Mouse (Mus musculus): ENCODE data around the gene Pfdn4. TPM values are rescaled to one million over a fixed set of nuclear protein-coding genes. Genes with fewer than 3 reads are reported as not detected.

Pfdn4 gene
- polyA plus RNA-seq, 1 experiment from 2014 or later = 68.8 TPM

DNA sequence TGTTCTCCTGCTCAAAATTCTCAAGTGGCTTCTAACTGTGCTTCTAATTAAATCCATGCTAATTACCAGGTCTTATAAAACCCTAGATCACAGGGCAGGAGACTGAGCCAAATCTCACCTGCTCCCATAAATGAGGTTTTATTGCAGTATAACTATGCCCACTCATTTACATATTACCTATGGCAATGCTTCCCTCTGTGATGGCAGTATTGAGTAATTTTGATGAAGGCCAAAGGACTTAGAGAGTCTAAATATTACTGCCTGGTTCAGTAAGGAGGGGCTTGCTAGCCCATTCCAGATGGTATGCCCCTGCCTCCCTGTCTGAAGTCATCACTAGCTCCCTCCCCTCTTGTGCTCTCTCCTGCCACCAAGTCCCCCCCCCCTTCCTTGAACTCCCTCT is 39.6 kb downstream of the Pfdn4 start:
- H3K4me1 ChIP-seq = no peaks in the 10 kb centered on the region

DNA sequence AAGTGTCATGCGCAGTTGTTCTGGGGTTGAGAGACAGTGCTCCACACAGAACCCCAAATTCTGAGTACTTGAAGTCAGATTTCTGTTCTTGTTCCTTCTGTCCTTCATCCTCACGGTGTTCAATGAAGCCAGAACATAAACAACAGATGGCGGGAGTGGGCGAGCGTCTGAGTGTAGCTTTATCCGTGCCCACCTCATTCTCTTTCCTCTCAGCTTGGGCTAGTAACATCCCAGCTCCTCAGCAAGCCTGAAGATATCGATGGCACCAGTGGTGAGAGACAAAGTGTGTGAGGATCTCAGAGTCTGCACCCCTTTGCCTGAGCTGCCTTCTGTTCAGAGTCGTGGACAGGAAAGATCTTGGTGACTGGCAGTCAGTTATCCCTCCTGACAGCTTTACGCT is 43.0 kb downstream of the Pfdn4 start:
- ATAC-seq (ENCODE audit: insufficient read depth, low FRiP score, low read depth) = no peak
- no peak overlapping the region for H3K4me2 ChIP-seq
- 86% methylated on average over 9 of the region's 9 CpGs for WGBS
- no peak overlapping the region for H3K9ac ChIP-seq
- H3K27me3 ChIP-seq (replicated peaks) = no peaks in the 10 kb centered on the region
- no peak overlapping the region for H3K4me3 ChIP-seq (replicated peaks)
- no peak overlapping the region for H3K27ac ChIP-seq
- no peaks in the 10 kb centered on the region for H3K36me3 ChIP-seq
- no peaks in the 10 kb centered on the region; the same call in 1 of the 2 replicates for H3K4me1 ChIP-seq
- H3K9me3 ChIP-seq = no peaks in the 10 kb centered on the region

More for the DNA sequence above, 39.6 kb downstream of the Pfdn4 start:
- Histone ChIP-seq H3K4me3 (replicated peaks) (no peak overlapping the region), H3K4me2 (no peak overlapping the region), H3K27ac (no peak overlapping the region), H3K9me3 (no peaks in the 10 kb centered on the region), H3K36me3 (no peaks in the 10 kb centered on the region), H3K9ac (no peak overlapping the region), H3K27me3 (replicated peaks) (no peaks in the 10 kb centered on the region)
- no peak for ATAC-seq (ENCODE audit: insufficient read depth, low FRiP score, low read depth)

DNA sequence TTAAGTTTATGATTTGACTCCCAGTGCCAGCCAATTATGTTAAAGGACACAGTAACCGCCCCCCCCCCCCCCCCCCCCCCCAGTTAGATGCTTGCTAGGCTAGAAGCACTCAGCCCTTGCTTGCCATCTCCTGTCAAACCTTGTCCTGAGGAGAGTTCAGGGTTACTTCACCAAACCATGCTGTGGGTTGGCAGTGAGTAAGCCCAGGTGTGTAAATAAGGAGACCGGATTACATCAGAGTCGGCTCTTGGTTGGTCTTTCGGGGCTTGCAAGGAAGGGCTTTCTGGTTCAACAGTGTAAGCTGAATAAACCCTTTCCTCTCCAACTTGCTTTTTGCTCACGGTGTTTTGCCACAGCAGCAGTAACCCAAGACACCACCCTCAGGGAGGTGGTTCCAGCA is 47.4 kb downstream of the Pfdn4 start:
- H3K4me3 ChIP-seq (replicated peaks) = no peak overlapping the region
- no peak overlapping the region for H3K27ac ChIP-seq
- 65% methylated on average over 5 of the region's 5 CpGs for WGBS
- no peaks in the 10 kb centered on the region for H3K9me3 ChIP-seq
- H3K4me2 ChIP-seq = no peak overlapping the region
- H3K4me1 ChIP-seq = peaks cover 3% of the 10 kb centered on the region; the same call in 1 of the 2 replicates
- H3K36me3 ChIP-seq = no peaks in the 10 kb centered on the region
- no peak; the same call in 1 of the 2 replicates for ATAC-seq (ENCODE audit: insufficient read depth, low FRiP score, low read depth)
- no peak overlapping the region for H3K9ac ChIP-seq
- no peaks in the 10 kb centered on the region for H3K27me3 ChIP-seq (replicated peaks)

DNA sequence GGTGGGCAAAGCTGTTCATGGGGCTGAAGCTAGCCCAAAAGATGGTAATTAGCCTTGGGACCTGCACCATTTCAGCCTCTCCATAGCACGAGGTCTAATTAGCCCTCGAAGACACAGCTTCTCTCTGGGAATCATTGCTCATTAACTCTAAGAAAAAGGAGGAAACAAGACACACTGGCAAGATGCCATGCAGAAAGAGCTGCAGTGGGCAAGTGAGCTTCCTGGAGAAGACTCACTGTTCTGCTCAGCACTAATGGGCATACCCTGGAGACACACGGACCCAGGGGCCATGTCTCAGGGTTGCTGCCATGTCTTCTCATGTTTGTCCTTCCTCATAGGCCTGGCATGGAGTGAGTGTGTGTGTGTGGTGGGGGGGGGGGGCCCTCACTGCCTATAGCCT is 47.9 kb downstream of the Pfdn4 start:
- Histone ChIP-seq H3K27ac (no peak overlapping the region), H3K9ac (no peak overlapping the region), H3K9me3 (no peaks in the 10 kb centered on the region), H3K4me2 (no peak overlapping the region), H3K4me3 (replicated peaks) (no peak overlapping the region), H3K27me3 (replicated peaks) (no peaks in the 10 kb centered on the region), H3K4me1 (peaks cover 3% of the 10 kb centered on the region; the same call in 1 of the 2 replicates), H3K36me3 (no peaks in the 10 kb centered on the region)
- ATAC-seq (ENCODE audit: insufficient read depth, low FRiP score, low read depth) = no peak
- WGBS = 77% methylated on average over 3 of the region's 3 CpGs

GRCm38 (mm10) chr2:170544950-170545349 is 48.7 kb downstream of the Pfdn4 start:
- Histone ChIP-seq H3K36me3 (no peaks in the 10 kb centered on the region), H3K9ac (no peak overlapping the region), H3K4me1 (peaks cover 3% of the 10 kb centered on the region; the same call in 1 of the 2 replicates), H3K27me3 (replicated peaks) (no peaks in the 10 kb centered on the region), H3K9me3 (no peaks in the 10 kb centered on the region), H3K27ac (no peak overlapping the region), H3K4me2 (no peak overlapping the region), H3K4me3 (replicated peaks) (no peak overlapping the region)
- ATAC-seq (ENCODE audit: insufficient read depth, low FRiP score, low read depth) = no peak
- 70% methylated on average over 7 of the region's 7 CpGs for WGBS

DNA sequence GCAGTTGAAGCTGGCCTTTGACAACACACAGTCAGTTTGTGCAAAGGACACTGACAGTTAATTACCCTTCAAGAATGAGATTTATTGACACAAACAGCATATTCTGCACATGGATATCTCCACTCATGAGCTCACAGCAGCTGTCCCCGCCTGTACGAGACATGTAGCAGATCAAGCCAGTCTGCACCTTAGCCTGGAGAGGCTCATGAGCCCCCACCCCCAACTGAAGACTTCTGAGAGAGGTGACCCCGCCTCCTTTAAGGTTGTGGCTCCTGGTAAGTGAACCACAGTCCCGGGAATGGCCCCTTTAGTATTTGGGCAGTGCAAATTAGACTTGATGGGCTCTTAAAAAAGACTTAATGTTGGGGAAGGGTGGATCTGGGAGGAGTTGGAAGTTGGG is 49.5 kb downstream of the Pfdn4 start:
- Histone ChIP-seq H3K4me3 (replicated peaks) (no peak overlapping the region), H3K27me3 (replicated peaks) (no peaks in the 10 kb centered on the region), H3K4me2 (no peak overlapping the region), H3K4me1 (peaks cover 3% of the 10 kb centered on the region; the same call in 1 of the 2 replicates), H3K36me3 (no peaks in the 10 kb centered on the region), H3K27ac (no peak overlapping the region), H3K9ac (no peak overlapping the region), H3K9me3 (no peaks in the 10 kb centered on the region)
- no peak for ATAC-seq (ENCODE audit: insufficient read depth, low FRiP score, low read depth)
- 45% methylated on average over 4 of the region's 4 CpGs for WGBS

GRCm38 (mm10) chr2:170547526-170547925 is 51.3 kb downstream of the Pfdn4 start:
- H3K4me1 ChIP-seq = peaks cover 3% of the 10 kb centered on the region; the same call in 1 of the 2 replicates
- H3K36me3 ChIP-seq = no peaks in the 10 kb centered on the region
- H3K4me2 ChIP-seq = no peak overlapping the region
- no peak overlapping the region for H3K27ac ChIP-seq
- H3K9ac ChIP-seq = no peak overlapping the region
- no peak overlapping the region for H3K4me3 ChIP-seq (replicated peaks)
- ATAC-seq (ENCODE audit: insufficient read depth, low FRiP score, low read depth) = no peak
- no peaks in the 10 kb centered on the region for H3K9me3 ChIP-seq
- WGBS = 42% methylated on average over 6 of the region's 6 CpGs
- no peaks in the 10 kb centered on the region for H3K27me3 ChIP-seq (replicated peaks)

DNA sequence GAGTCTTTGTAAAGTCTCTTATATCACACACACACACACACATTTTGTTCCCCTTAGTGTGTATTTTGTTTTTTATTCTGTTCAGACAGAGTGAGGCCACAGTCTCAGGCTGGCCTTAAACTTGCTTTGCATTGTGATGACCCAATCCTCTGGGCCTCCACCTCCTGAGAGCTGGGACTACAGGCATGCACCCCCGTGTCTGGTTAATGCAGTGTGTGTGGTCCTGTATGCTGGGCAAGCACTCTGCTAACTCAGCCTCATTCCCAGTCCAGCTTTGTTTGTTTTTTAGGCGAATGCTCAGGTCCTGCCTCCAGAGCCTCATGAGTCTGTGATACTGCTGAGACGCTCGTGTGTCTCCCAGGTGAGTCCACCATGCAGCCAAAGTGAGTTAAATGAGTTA is 51.8 kb downstream of the Pfdn4 start:
- H3K27me3 ChIP-seq (replicated peaks) = no peaks in the 10 kb centered on the region
- no peaks in the 10 kb centered on the region for H3K36me3 ChIP-seq
- H3K9me3 ChIP-seq = no peaks in the 10 kb centered on the region
- ATAC-seq (ENCODE audit: insufficient read depth, low FRiP score, low read depth) = no peak
- H3K27ac ChIP-seq = no peak overlapping the region
- no peak overlapping the region for H3K4me2 ChIP-seq
- no peak overlapping the region for H3K9ac ChIP-seq
- 42% methylated on average over 4 of the region's 4 CpGs for WGBS
- no peak overlapping the region for H3K4me3 ChIP-seq (replicated peaks)
- peaks cover 3% of the 10 kb centered on the region; the same call in 1 of the 2 replicates for H3K4me1 ChIP-seq

- H3K4me2 ChIP-seq = no peak overlapping the region
- ATAC-seq (ENCODE audit: insufficient read depth, low FRiP score, low read depth) = no peak
- H3K4me3 ChIP-seq (replicated peaks) = no peak overlapping the region
- no peak overlapping the region for H3K9ac ChIP-seq
- H3K36me3 ChIP-seq = no peaks in the 10 kb centered on the region
- no peak overlapping the region for H3K27ac ChIP-seq
- H3K9me3 ChIP-seq = no peaks in the 10 kb centered on the region
- no peaks in the 10 kb centered on the region for H3K27me3 ChIP-seq (replicated peaks)
- 76% methylated on average over 2 of the region's 2 CpGs for WGBS
- H3K4me1 ChIP-seq = peaks cover 3% of the 10 kb centered on the region; the same call in 1 of the 2 replicates
Measured at GRCm38 (mm10) chr2:170549146-170549545, 52.9 kb downstream of the Pfdn4 start.

DNA sequence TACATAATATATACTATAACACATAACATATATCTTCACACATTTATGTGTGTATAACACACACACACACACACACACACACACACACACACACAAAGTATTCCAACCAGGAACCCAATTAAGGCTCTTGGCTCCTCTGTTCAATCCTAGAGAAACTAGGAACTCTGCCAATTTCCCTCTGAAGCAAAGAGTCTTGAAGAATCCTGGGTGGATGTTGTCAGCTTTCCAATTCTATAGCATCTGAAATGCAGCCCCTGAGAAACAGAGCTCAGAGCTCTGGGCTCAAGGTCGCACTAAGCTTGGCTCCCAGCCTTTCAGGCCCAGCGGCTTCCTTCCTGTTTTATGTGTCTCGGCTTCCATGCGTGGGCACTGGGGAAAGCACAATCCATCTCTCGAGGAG is 54.0 kb downstream of the Pfdn4 start:
- H3K9me3 ChIP-seq = no peaks in the 10 kb centered on the region
- no peaks in the 10 kb centered on the region for H3K36me3 ChIP-seq
- no peak overlapping the region for H3K4me3 ChIP-seq (replicated peaks)
- peak; percentile 51 for ATAC-seq (ENCODE audit: insufficient read depth, low FRiP score, low read depth)
- no peak overlapping the region for H3K4me2 ChIP-seq
- H3K27ac ChIP-seq = peak overlapping the region; percentile 59
- H3K27me3 ChIP-seq (replicated peaks) = no peaks in the 10 kb centered on the region
- no peak overlapping the region for H3K9ac ChIP-seq
- WGBS = 24% methylated on average over 5 of the region's 5 CpGs
- H3K4me1 ChIP-seq = peaks cover 3% of the 10 kb centered on the region; the same call in 1 of the 2 replicates

DNA sequence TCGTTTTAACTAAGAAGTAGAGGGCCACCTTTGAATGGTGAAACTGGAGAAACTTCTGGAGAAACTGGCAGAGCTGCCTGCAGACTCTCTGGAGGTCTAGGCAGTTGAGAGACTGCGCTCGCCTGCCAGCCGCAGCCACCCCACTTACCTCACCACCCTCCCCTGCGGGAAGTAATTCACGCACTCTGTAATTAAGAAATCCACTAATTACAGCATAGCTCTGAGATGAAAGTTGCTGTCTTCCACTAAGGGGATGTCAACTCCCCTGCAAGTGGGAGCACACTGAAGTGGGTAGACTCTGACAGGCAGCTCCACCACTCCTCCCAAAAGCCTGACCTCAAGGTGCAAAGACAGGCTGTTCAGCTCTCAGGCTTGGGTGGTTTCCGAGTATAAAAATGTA is 55.9 kb downstream of the Pfdn4 start:
- no peaks in the 10 kb centered on the region for H3K4me1 ChIP-seq
- H3K36me3 ChIP-seq = no peaks in the 10 kb centered on the region
- WGBS = 70% methylated on average over 7 of the region's 7 CpGs
- H3K4me3 ChIP-seq (replicated peaks) = no peak overlapping the region
- no peaks in the 10 kb centered on the region for H3K27me3 ChIP-seq (replicated peaks)
- no peak overlapping the region for H3K9ac ChIP-seq
- no peak overlapping the region for H3K4me2 ChIP-seq
- H3K9me3 ChIP-seq = no peaks in the 10 kb centered on the region
- no peak for ATAC-seq (ENCODE audit: insufficient read depth, low FRiP score, low read depth)
- no peak overlapping the region for H3K27ac ChIP-seq

DNA sequence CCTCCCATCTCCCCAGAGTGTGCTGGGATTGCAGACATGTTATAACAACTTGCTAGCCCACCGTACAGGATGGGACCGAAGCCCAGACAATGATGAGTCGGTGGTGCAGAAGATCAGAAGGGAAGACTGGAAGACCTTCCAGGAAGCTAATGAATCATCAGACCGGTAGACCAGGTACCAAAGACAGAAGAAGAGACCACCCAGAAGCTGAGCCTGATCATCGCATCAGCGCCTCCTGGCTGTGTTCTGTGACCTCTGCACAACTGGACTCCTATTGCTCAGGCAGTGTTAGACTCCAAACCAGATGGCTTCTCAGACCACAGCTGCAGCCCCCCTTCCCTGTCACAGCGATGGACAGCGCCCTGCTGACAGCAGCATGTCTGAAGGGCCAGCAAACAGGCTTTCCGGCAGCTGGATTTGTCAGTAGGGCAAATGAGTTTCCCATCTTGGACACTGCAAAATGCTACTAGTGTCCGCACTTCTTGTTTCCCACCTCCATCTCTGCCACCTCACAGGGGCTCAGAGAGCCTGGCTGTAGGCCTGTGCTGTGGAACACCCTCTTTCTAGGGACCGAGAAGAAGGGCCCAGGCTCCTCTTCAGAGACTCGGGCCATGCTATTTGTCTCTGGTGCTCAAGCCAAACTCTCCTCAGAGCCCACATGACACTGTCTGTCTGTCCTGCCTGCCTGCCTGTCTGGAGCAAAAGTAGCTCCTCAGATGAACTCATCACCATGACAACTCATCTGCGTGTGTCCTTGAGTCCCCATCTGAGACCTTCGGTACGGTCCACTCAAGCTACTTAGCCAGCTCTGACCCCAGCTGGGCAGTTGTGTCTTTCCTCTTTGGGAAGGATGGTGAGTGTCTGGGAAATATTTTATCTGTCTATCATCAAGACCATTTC is 68.0 kb downstream of the Pfdn4 start:
- no peak overlapping the region for H3K4me2 ChIP-seq
- no peak overlapping the region for H3K9ac ChIP-seq
- no peak overlapping the region for H3K27ac ChIP-seq
- no peaks in the 10 kb centered on the region for H3K36me3 ChIP-seq
- 75% methylated on average over 15 of the region's 15 CpGs for WGBS
- no peaks in the 10 kb centered on the region for H3K27me3 ChIP-seq (replicated peaks)
- no peaks in the 10 kb centered on the region for H3K4me1 ChIP-seq
- no peaks in the 10 kb centered on the region for H3K9me3 ChIP-seq
- no peak for ATAC-seq (ENCODE audit: insufficient read depth, low FRiP score, low read depth)
- no peak overlapping the region for H3K4me3 ChIP-seq (replicated peaks)

Measured in stomach, embryonic 15.5 days (tissue).